Mouse (Mus musculus) thymus, adult 2 months (tissue): ENCODE data around the gene Acot8.

Source experiments
- CTCF ChIP-seq: fragments of 200-500 bp; IDR thresholded peaks from 2 replicates; pipeline ENCODE4 v1.5.1; 2012; ENCODE audit warnings: mild to moderate bottlenecking, control low read depth, low read length, moderate library complexity, borderline replicate concordance; ENCODE audit not compliant: control insufficient read depth, poor library complexity, insufficient read depth; ENCODE audit errors: extremely low read depth
- POLR2A ChIP-seq: fragments of 200-500 bp; IDR thresholded peaks from 2 replicates; pipeline ENCODE4 v1.6.1; 2012; ENCODE audit warnings: mild to moderate bottlenecking, low read length, control low read depth, moderate library complexity; ENCODE audit not compliant: control insufficient read depth, poor library complexity, insufficient read depth; ENCODE audit errors: extremely low read depth

DNA sequence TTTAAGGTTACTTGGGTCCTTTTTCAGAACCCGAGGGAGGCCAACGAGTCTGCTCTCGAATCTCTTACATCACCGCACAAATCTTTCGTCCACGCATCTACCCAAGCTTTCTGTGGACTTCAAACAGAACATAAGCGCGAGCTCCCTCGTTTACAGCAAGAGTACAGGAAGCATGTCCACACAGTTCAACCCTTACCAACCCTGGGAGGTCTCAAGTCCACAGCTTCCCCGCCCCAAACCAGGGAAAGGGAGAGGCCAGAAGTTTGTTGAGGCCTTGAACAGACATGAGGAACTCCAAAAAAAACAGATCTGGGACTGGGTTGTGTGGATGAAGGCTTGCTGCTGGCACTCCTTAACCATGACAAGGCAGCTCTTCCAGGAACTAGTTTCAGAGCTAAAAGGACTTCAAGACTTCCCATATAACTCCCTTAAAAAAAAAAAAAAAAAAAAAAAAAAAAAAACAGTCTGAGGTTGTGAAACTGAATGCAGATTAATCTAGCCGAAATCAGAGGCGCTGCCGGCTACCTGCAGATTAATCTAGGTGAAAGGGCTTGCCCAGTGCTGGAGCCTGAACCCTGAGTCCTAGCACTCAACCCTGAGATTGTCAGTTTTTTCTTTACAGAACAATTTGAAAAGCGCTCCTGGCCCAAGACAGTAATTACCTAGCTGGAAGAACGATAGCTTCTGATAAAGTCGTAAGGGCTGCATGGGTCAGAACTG is 1.3 kb downstream of the Acot8 start:
- TF ChIP-seq POLR2A (no peak), CTCF (no peak)
